ENCODE assay signal across 19 mouse cellular contexts in the genomic region with DNA sequence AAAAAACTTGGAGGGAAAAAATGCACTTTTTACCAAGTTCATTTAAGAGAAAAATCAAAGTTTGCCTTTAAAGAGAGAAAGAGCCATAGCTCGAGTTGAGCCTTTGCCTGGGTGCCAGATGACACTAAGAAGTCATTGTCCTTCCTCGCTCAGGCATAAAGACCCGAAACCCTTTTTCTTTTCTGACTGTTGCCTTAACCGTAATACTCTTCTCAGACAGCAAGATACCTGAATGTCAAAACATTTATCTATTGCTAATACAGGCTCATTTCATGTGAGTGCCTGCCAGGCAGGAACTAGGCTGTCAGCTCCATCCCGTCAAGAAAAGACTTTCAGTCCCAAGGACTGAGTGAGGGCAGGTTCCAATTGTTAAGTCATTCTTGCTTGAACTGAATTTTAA. TPM values are rescaled to one million over a fixed set of nuclear protein-coding genes. Genes with fewer than 3 reads are reported as not detected.
DNase-seq lines count a peak whose midpoint lies in the region; ATAC-seq and TF ChIP-seq lines count a peak whose summit lies in the region.
"Had no signal": no experiment of that assay in that cellular context is flagged by ENCODE, and none has a peak within 500 bp of the region (broad histone marks: within the 10 kb centered on the region; RNA-seq: fewer than 3 reads in every experiment).

No protein-coding gene starts in this region.

- H3K36me3 ChIP-seq in hindbrain, embryonic 15.5 days = no peaks in the 10 kb centered on the region
- H3K36me3 ChIP-seq in midbrain, embryonic 15.5 days (replicated peaks) = no peaks in the 10 kb centered on the region
- no peaks in the 10 kb centered on the region for H3K36me3 ChIP-seq in liver, embryonic 12.5 days
- H3K36me3 ChIP-seq: limb, embryonic 12.5 days; liver, embryonic 15.5 days had no signal

- 0 out of 2 replicates have a peak overlapping the region, but pooled peaks have one; percentile 10 for H3K27ac ChIP-seq in hindbrain, embryonic 15.5 days (replicated peaks)
- peak overlapping the region; percentile 12; the same call in 1 of the 2 replicates for H3K27ac ChIP-seq in midbrain, embryonic 15.5 days
- H3K27ac ChIP-seq in liver, embryonic 12.5 days = no peak overlapping the region
- H3K27ac ChIP-seq: kidney, postnatal 0 days; limb, embryonic 12.5 days; liver, embryonic 15.5 days had no signal

- no peak overlapping the region for H3K4me3 ChIP-seq in hindbrain, embryonic 15.5 days
- H3K4me3 ChIP-seq in midbrain, embryonic 15.5 days = no peak overlapping the region
- H3K4me3 ChIP-seq in liver, embryonic 12.5 days = no peak overlapping the region
- H3K4me3 ChIP-seq: limb, embryonic 12.5 days; liver, embryonic 15.5 days had no signal

- H3K4me1 ChIP-seq in hindbrain, embryonic 15.5 days (replicated peaks) = no peaks in the 10 kb centered on the region
- peaks cover 7% of the 10 kb centered on the region; the same call in 1 of the 2 replicates for H3K4me1 ChIP-seq in midbrain, embryonic 15.5 days
- no peaks in the 10 kb centered on the region for H3K4me1 ChIP-seq in liver, embryonic 12.5 days
- H3K4me1 ChIP-seq: liver, embryonic 15.5 days had no signal

- ATAC-seq in hindbrain, embryonic 15.5 days (ENCODE audit: low FRiP score, low read depth) = peak; percentile 48; the same call in 1 of the 2 replicates
- no peak for ATAC-seq in midbrain, embryonic 15.5 days (replicated peaks)
- ATAC-seq in liver, embryonic 12.5 days = no peak
- ATAC-seq: intestine, postnatal 0 days had no signal

- DNase-seq in R1 (ENCODE audit: low read depth, low spot score) (peak; percentile 21), adipocyte (ENCODE audit: low spot score) (no peak)
- DNase-seq in brain, embryonic 14.5 days (ENCODE audit: low read depth) = peak; percentile 61
- no peak for DNase-seq in layer of hippocampus, adult 9-11 months
- no peak for DNase-seq in gastrocnemius, postnatal 25 days
- DNase-seq: adrenal gland, postnatal 36 days; cerebellum, postnatal 36 days; gastrocnemius, postnatal 10 days; heart, postnatal 36 days; right cerebral cortex, postnatal 25 days; thymus, postnatal 36 days had no signal

- peaks cover 32% of the 10 kb centered on the region for H3K27me3 ChIP-seq in hindbrain, embryonic 15.5 days
- peaks cover 13% of the 10 kb centered on the region for H3K27me3 ChIP-seq in midbrain, embryonic 15.5 days (replicated peaks)
- H3K27me3 ChIP-seq in liver, embryonic 12.5 days (replicated peaks) = no peaks in the 10 kb centered on the region
- H3K27me3 ChIP-seq: liver, embryonic 15.5 days had no signal

- no peak for TF ChIP-seq CTCF in brain, embryonic 14.5 days (IDR thresholded peaks at IDR 0.05; ENCODE audit: borderline replicate concordance, extremely low read depth, insufficient read depth, insufficient read length)

- 9% methylated on average over 5 of the region's 5 CpGs for WGBS in hindbrain, embryonic 15.5 days
- 10% methylated on average over 5 of the region's 5 CpGs for WGBS in midbrain, embryonic 15.5 days
- 60% methylated on average over 5 of the region's 5 CpGs for WGBS in liver, embryonic 12.5 days (ENCODE audit: insufficient replicate concordance)

- no peak overlapping the region for H3K9ac ChIP-seq in hindbrain, embryonic 15.5 days
- H3K9ac ChIP-seq in midbrain, embryonic 15.5 days = no peak overlapping the region
- H3K9ac ChIP-seq in liver, embryonic 12.5 days = no peak overlapping the region
- H3K9ac ChIP-seq: limb, embryonic 12.5 days; liver, embryonic 15.5 days had no signal

- TF ChIP-seq POLR2A in brain, embryonic 14.5 days (IDR thresholded peaks at IDR 0.05; ENCODE audit: borderline replicate concordance, extremely low read depth, insufficient read depth, insufficient read length, poor library complexity, severe bottlenecking) = no peak

- no peaks in the 10 kb centered on the region for H3K9me3 ChIP-seq in hindbrain, embryonic 15.5 days
- H3K9me3 ChIP-seq in midbrain, embryonic 15.5 days = no peaks in the 10 kb centered on the region
- H3K9me3 ChIP-seq in liver, embryonic 12.5 days (replicated peaks) = no peaks in the 10 kb centered on the region
- H3K9me3 ChIP-seq: liver, embryonic 15.5 days had no signal

- H3K4me2 ChIP-seq in hindbrain, embryonic 15.5 days = 0 out of 2 replicates have a peak overlapping the region, but pooled peaks have one; percentile 9
- peak overlapping the region; percentile 2; the same call in 1 of the 2 replicates for H3K4me2 ChIP-seq in midbrain, embryonic 15.5 days
- H3K4me2 ChIP-seq in liver, embryonic 12.5 days = no peak overlapping the region
- H3K4me2 ChIP-seq: limb, embryonic 12.5 days; liver, embryonic 15.5 days had no signal

RNA-seq across cellular contexts. Expression of gene Dbx2, which starts 35.4 kb away (rescaled TPM):
- polyA plus RNA-seq in brain, embryonic 14.5 days (2012; rRNA removed) = 0.77 and 2.1 TPM in 2 replicates
- 10.7 and 12.9 TPM in 2 replicates for polyA plus RNA-seq in hindbrain, embryonic 15.5 days (2015; fragmentation: Nextera tagmentation; extraction: Ambion mirVana)
- 6.9 and 8.6 TPM in 2 replicates for polyA plus RNA-seq in midbrain, embryonic 15.5 days (2015; fragmentation: Nextera tagmentation; extraction: Ambion mirVana)
- polyA plus RNA-seq in liver, embryonic 12.5 days (2016; fragmentation: Nextera tagmentation; extraction: Ambion mirVana) = not detected in 2 replicates
- not detected for total RNA-seq in gastrocnemius, postnatal 25 days (2021)
- total RNA-seq: adrenal gland, postnatal 36 days; heart, postnatal 36 days; monocyte, adult 5-6 weeks had no signal
- polyA plus RNA-seq: intestine, postnatal 0 days; liver, embryonic 15.5 days had no signal

Comparison
In these comparisons a context has a peak if more than half of its experiments do, and no peak if none do; other contexts are left out.
1. DNase-seq: peak in R1 (single experiment) and brain, embryonic 14.5 days (single experiment); none in layer of hippocampus, adult 9-11 months (single experiment), adipocyte (single experiment) and gastrocnemius, postnatal 25 days (single experiment).